Mouse (Mus musculus) olfactory bulb, adult 2 months (tissue): Measurements from ENCODE around the gene Slc39a11.

Experiments
- CTCF ChIP-seq: fragments of 200-500 bp; IDR thresholded peaks from 2 replicates; pipeline ENCODE4 v1.5.1; 2012; ENCODE audit warnings: low read depth, mild to moderate bottlenecking, low read length, moderate library complexity; ENCODE audit not compliant: insufficient read depth
- POLR2A ChIP-seq: fragments of 200-500 bp; IDR thresholded peaks from 2 replicates; pipeline ENCODE4 v1.6.1; 2012; ENCODE audit warnings: mild to moderate bottlenecking, low read depth, low read length, moderate library complexity; ENCODE audit not compliant: insufficient read depth

DNA sequence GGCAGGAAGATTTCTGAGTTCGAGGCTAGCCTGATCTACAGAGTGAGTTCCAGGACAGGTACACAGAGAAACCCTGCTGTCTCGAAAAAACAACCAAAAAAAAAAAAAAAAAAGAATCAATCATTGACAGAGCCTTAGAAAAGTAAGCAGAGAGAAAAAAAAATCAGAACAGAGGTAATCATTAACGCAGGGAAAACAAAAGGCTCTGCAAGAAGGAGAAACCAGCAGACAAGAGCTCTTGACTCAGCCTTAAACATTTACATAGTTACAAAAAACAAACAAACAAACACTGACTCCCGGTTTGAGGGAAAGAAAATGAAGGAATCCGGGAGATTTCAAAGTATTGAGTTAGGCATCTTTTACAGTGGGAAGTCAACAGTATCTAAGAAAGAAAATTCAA, 40.3 kb downstream of the Slc39a11 start:
- TF ChIP-seq CTCF = no peak
- no peak for TF ChIP-seq POLR2A
